Mouse (Mus musculus) intestine, postnatal 0 days (tissue): ENCODE results near the gene Myh9. TPM values are rescaled to one million over a fixed set of nuclear protein-coding genes. Genes with fewer than 3 reads are reported as not detected.
A peak's percentile ranks its signal among the peaks of the same experiment; 100 is the strongest.
"Not testable (repeated sequence)": the region's sequence is repeated elsewhere in the genome, so short reads cannot be mapped to it uniquely, and the experiment has no call there.

Source experiments
- ATAC-seq: fragments of 200-750 bp; cut with Nextera tagmentation; 2 replicates; pipeline ENCODE4 v1.8.0; 2017; ENCODE audit warnings: mild to moderate bottlenecking, moderate TSS enrichment, moderate library complexity
- H3K27ac ChIP-seq: fragments of 300-500 bp; sonication (generic); 2 replicates; pipeline ENCODE4 v1.5.1; 2014; ENCODE audit warnings: mild to moderate bottlenecking, low read depth, low read length, moderate library complexity
- H3K27me3 ChIP-seq: fragments of 300-500 bp; sonication (generic); replicated peaks from 2 replicates; pipeline ENCODE4 v1.6.1; 2014; ENCODE audit warnings: low read length, mixed read lengths; ENCODE audit not compliant: control insufficient read depth, insufficient read depth
- H3K36me3 ChIP-seq: fragments of 300-500 bp; sonication (generic); 2 replicates; pipeline ENCODE4 v1.6.1; 2014; ENCODE audit warnings: mild to moderate bottlenecking, moderate library complexity; ENCODE audit not compliant: control insufficient read depth, insufficient read depth
- H3K4me1 ChIP-seq: fragments of 300-500 bp; sonication (generic); replicated peaks from 2 replicates; pipeline ENCODE4 v1.6.1; 2014; ENCODE audit warnings: antibody characterized with exemption, low read length, mixed read lengths; ENCODE audit not compliant: control insufficient read depth, insufficient read depth
- H3K4me2 ChIP-seq: fragments of 300-500 bp; sonication (generic); replicated peaks from 2 replicates; pipeline ENCODE4 v1.6.1; 2014; ENCODE audit warnings: low read depth, mild to moderate bottlenecking, moderate library complexity
- H3K4me3 ChIP-seq: fragments of 300-500 bp; sonication (generic); 2 replicates; pipeline ENCODE4 v1.5.1; 2014; ENCODE audit warnings: low read depth, low read length
- H3K9ac ChIP-seq: fragments of 300-500 bp; sonication (generic); 2 replicates; pipeline ENCODE4 v1.6.1; 2014; ENCODE audit warnings: mild to moderate bottlenecking, low read depth, low read length
- H3K9me3 ChIP-seq: fragments of 300-500 bp; sonication (generic); 2 replicates; pipeline ENCODE4 v1.6.1; 2016; ENCODE audit warnings: mixed run types; ENCODE audit not compliant: control insufficient read depth
- CTCF ChIP-seq: sonication (generic); IDR thresholded peaks from 2 replicates; pipeline ENCODE4 v1.5.1; 2016; ENCODE audit warnings: low read depth, mild to moderate bottlenecking, control low read depth, antibody characterized with exemption, moderate library complexity
- WGBS: fragments of 180-500 bp; shearing (Covaris S2); extraction: QIAGEN DNeasy Blood & Tissue Kit; methylation state at CpG from one replicate; pipeline ENCODE4 v1.1.7; 2014; 5-methylcytosine and 5-hydroxymethylcytosine counted together
- polyA plus RNA-seq: library from polyadenylated mRNA; unstranded; fragments of >200 nt; fragmentation: Nextera tagmentation; extraction: Ambion mirVana; gene quantifications from 2 replicates; pipeline ENCODE4 v1.2.1, GENCODE M21; 2015

The Myh9 gene
- polyA plus RNA-seq, 1 experiment from 2014 or later: 25.7 TPM

- Histone ChIP-seq H3K4me2 (no peak overlapping the region), H3K36me3 (no peaks in the 10 kb centered on the region), H3K4me3 (no peak overlapping the region), H3K27me3 (no peaks in the 10 kb centered on the region), H3K4me1 (no peaks in the 10 kb centered on the region), H3K9ac (no peak overlapping the region), H3K27ac (no peak overlapping the region), H3K9me3 (no peaks in the 10 kb centered on the region)
- ATAC-seq: no peak
- WGBS: 87% methylated on average over 16 of the region's 16 CpGs
- no peak for TF ChIP-seq CTCF
Observed at GRCm38 (mm10) chr15:77844955-77845635, 3.1 kb upstream of the Myh9 start.

DNA sequence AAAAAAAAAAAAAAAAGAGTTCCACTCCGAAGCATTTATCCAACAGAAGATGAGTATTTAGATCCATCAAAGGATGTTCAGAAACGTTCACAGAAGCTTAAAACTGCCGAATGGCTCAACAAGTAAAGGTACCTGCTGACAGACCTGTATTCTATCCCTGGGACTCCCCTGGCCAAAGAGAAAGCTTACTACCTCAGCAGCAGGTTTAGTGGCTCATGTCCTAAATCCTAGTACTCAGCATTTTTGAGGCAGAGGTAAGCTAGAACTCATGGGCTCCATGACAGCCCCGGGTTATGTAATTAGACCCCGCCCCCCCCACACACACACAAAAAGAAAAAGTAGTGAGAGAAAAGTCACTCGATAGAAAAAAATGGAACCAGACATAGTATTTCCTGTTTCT is 2.1 kb upstream of the Myh9 start:
- Histone ChIP-seq H3K27ac (no peak overlapping the region), H3K36me3 (no peaks in the 10 kb centered on the region), H3K4me3 (no peak overlapping the region), H3K27me3 (no peaks in the 10 kb centered on the region), H3K4me1 (no peaks in the 10 kb centered on the region), H3K9ac (no peak overlapping the region), H3K9me3 (no peaks in the 10 kb centered on the region), H3K4me2 (no peak overlapping the region)
- ATAC-seq: no peak
- TF ChIP-seq CTCF: no peak
- 58% methylated on average over 6 of the region's 6 CpGs for WGBS

- not testable (repeated sequence) for H3K36me3 ChIP-seq, H3K9ac ChIP-seq, H3K4me1 ChIP-seq, H3K9me3 ChIP-seq, H3K4me3 ChIP-seq, ATAC-seq, H3K4me2 ChIP-seq, H3K27me3 ChIP-seq, H3K27ac ChIP-seq
- WGBS: 51% methylated on average over 12 of the region's 13 CpGs
Observed at GRCm38 (mm10) chr15:77843494-77844041, 1.6 kb upstream of the Myh9 start.

DNA sequence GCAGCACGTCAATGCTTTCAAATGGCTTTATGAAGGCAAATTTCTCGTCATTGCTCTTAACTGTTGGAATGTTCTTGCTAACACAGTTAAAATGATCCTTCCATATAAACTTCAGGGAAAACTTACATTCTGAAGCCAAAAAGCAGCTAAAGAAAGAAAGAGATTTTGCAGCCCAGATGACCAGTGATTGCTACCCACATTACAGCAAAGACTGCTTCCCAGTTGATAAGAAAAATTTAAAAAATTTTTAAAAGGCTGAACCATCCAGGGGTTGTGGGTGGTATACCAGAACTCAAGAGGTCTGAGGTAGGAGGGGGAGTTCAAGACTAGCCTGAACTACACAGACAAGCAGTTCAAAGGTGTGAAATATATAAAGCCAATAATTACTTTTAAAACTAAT is 1.1 kb upstream of the Myh9 start:
- no peak for TF ChIP-seq CTCF
- ATAC-seq: no peak
- H3K27me3 ChIP-seq: no peaks in the 10 kb centered on the region
- WGBS: 24% methylated on average over 2 of the region's 2 CpGs
- H3K27ac ChIP-seq: peak overlapping the region; percentile 8; the same call in 1 of the 2 replicates
- no peaks in the 10 kb centered on the region for H3K36me3 ChIP-seq
- H3K9me3 ChIP-seq: no peaks in the 10 kb centered on the region
- no peak overlapping the region for H3K9ac ChIP-seq
- no peak overlapping the region for H3K4me3 ChIP-seq
- H3K4me1 ChIP-seq: peaks cover 5% of the 10 kb centered on the region
- peak overlapping the region; percentile 80 for H3K4me2 ChIP-seq

DNA sequence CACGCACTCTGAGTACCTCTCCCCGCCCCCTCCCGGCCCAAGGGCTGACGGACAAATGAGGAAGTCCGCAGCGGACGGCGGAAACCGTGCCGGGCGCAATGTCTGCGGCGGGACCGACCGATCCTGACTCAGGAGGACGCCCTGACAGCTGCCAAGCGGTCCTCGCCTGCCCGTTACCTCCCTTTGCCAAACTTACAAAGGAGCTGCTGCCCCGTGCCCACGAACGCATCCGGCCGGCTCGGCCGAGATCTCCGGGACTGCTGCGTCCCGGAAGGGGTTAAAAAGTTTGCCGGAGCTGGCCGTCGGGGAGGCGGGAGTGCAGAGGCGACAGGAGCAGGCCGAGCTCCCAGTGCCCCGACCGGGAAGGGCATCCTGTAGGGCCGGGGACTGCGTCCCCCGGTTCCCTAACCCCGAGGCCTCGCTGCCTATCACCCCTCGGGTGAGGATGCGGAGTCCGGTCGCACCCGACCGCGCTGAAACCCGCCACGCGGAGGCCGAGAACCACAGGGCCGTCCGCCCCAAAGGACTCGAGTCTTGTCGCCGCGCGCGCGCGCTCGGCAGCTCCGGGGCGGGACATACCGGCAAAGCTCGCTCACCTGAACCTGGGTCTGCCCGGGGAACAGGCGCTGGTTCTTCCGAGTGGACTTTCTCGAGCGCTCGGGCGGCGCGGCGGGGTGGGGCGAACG is 471 bp downstream of the Myh9 start:
- Histone ChIP-seq H3K4me2 (peak overlapping the region; percentile 80), H3K4me1 (peaks cover 12% of the 10 kb centered on the region), H3K4me3 (peak overlapping the region; percentile 77), H3K9ac (peak overlapping the region; percentile 78), H3K27ac (peak overlapping the region; percentile 96), H3K9me3 (no peaks in the 10 kb centered on the region), H3K27me3 (no peaks in the 10 kb centered on the region), H3K36me3 (no peaks in the 10 kb centered on the region)
- ATAC-seq: peak; percentile 44
- TF ChIP-seq CTCF: 0 out of 2 replicates have a peak, but pooled peaks have one; percentile 1
- WGBS: under 1% methylated on average over 80 of the region's 80 CpGs

DNA sequence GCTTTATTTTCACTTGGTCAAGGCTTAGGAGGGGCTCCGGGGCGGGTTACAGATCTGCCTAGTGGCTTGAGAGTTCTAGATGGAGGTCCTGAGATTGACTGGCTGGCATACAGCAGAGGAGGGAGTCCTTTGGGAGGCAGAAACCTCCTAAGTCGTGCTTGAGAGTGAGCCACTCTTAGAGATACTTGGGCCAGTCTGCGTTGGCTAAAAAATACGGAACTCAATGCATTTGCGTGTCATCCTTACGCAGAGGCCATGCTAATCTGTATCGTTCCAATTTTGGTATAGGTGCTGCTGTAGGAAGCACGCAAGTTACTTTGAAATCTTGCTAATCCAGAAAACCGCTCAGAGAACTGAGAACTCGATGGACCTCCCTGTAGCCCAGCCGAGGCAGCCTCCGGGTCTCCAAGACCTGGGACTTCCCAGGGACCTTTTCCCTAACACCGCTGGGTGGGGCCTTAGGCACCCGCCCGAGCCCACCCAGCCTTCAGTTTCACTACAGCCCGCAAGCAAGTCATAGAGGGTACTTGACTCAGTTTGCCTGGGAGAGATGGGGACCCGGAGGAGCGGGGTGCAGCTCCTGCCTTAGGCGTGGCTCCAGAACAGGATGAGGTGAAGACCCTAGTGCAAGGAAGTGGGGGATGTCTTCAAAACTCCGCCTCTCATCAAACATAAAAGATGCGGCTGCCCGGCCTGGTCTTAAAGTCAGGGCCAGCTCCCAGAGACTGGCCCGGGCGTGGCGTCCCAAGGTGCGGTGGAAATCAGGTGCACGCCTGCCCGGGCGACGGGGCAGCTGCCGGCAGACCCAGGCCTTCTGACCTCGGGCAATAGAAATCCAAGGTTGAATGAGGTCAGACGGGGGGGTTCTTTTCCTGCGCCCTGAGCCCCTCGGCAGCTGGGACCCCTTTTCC is 1.3 kb downstream of the Myh9 start:
- WGBS: under 1% methylated on average over 36 of the region's 36 CpGs

More for the DNA sequence above, 1.3 kb downstream of the Myh9 start:
- H3K9ac ChIP-seq: peak overlapping the region; percentile 78
- H3K4me3 ChIP-seq: peak overlapping the region; percentile 77
- TF ChIP-seq CTCF: no peak
- no peak for ATAC-seq
- no peaks in the 10 kb centered on the region for H3K9me3 ChIP-seq
- H3K36me3 ChIP-seq: no peaks in the 10 kb centered on the region; the same call in 1 of the 2 replicates
- no peaks in the 10 kb centered on the region for H3K27me3 ChIP-seq
- H3K4me2 ChIP-seq: peak overlapping the region; percentile 80
- H3K4me1 ChIP-seq: peaks cover 18% of the 10 kb centered on the region
- H3K27ac ChIP-seq: peak overlapping the region; percentile 96
